Mouse (Mus musculus): ENCODE measurements around the gene Krt25.

GRCm38 (mm10) chr11:99361423-99361822, 38.7 kb upstream of the Krt25 start:
- TF ChIP-seq CTCF (IDR thresholded peaks at IDR 0.05; ENCODE audit: insufficient read depth, low read length) (no peak), POLR2A (IDR thresholded peaks at IDR 0.05; ENCODE audit: borderline replicate concordance, extremely low read depth, low read depth, low read length) (no peak)

All from lung, adult 2 months (tissue).